Mouse (Mus musculus): ENCODE data around the gene E2f7. TPM values are rescaled to one million over a fixed set of nuclear protein-coding genes. Genes with fewer than 3 reads are reported as not detected.

The E2f7 gene
- total RNA-seq, 2 experiments from 2014 or later = 10.6 to 16.5 TPM

Other genes starting within 250 kb of the E2f7 start
- 56.4 and 57.9 TPM in 2 replicates for gene Csrp2, start 174.3 kb downstream of the E2f7 start, total RNA-seq (2015)
- 174 and 176 TPM in 2 replicates for gene Csrp2, start 174.3 kb downstream of the E2f7 start, total RNA-seq (2017)